Mouse (Mus musculus) ES-Bruce4 (cell line): ENCODE data around the gene Cfap299.

Experiments
- CTCF ChIP-seq: IDR thresholded peaks from one replicate; pipeline ENCODE4 v1.8.1; 2011; ENCODE audit warnings: low read depth, low read length
- EP300 ChIP-seq: IDR thresholded peaks from 2 replicates; pipeline ENCODE4 v1.6.1; 2011; ENCODE audit warnings: low read depth, low read length; ENCODE audit not compliant: insufficient read depth
- POLR2A ChIP-seq: IDR thresholded peaks from one replicate; pipeline ENCODE4 v1.8.1; 2011; ENCODE audit warnings: low read length; ENCODE audit not compliant: insufficient read depth

DNA sequence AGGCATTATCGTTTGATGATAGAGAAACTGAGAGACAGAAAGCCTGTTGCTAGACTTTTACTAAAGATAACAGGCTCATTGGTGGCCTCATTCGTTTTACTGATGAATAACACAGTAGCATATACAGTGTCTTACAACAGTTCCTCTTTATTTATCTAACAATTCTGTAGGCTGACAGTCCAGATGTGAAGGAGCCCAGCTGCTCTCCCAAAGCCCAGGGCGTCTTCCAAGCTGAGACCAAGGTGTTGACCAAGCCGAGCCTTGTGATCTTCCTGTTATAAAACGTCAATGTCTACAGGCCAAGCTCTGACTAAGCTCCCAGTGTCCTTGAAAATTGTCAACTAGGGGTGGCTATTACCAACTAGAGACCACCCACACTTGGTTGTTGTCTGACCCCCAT lies 321.9 kb downstream of the Cfap299 start:
- TF ChIP-seq POLR2A (no peak), CTCF (no peak), EP300 (no peak)
